Mouse (Mus musculus) MEL (cell line): ENCODE data around the gene Kcnq4.

Experiments
- CTCF ChIP-seq, 3 experiments: IDR thresholded peaks in 2 of 3; conservative IDR thresholded peaks in 1 of 3; 2 replicates each; pipeline ENCODE4 v1.5.1; 2011 to 2012; ENCODE audit warnings: low read length in 3 of 3, low read depth in 2 of 3, mild to moderate bottlenecking in 2 of 3, improper control_type of control experiment in 1 of 3, inconsistent platforms in 1 of 3, mixed read lengths in 1 of 3, moderate library complexity in 1 of 3; ENCODE audit not compliant: control insufficient read depth in 1 of 3, insufficient read depth in 1 of 3, poor library complexity in 1 of 3, severe bottlenecking in 1 of 3
- MAX ChIP-seq: IDR thresholded peaks from 2 replicates; pipeline ENCODE4 v1.6.1; 2011; ENCODE audit warnings: low read length, improper control_type of control experiment
- MAZ ChIP-seq: IDR thresholded peaks from 2 replicates; pipeline ENCODE4 v1.6.1; 2012; ENCODE audit warnings: low read depth, mild to moderate bottlenecking, inconsistent platforms, low read length, improper control_type of control experiment
- MEF2A ChIP-seq: IDR thresholded peaks from 2 replicates; pipeline ENCODE4 v1.6.1; 2014; ENCODE audit warnings: low read depth, mild to moderate bottlenecking, inconsistent platforms, low read length, improper control_type of control experiment; ENCODE audit not compliant: poor library complexity, insufficient replicate concordance, severe bottlenecking; ENCODE audit errors: extremely low read depth
- NRF1 ChIP-seq: IDR thresholded peaks from 2 replicates; pipeline ENCODE4 v1.6.1; 2014; ENCODE audit warnings: low read depth, mild to moderate bottlenecking, inconsistent platforms, low read length, improper control_type of control experiment, moderate library complexity; ENCODE audit not compliant: poor library complexity, insufficient read depth, severe bottlenecking
- POLR2A ChIP-seq, 2 experiments: IDR thresholded peaks; 2 replicates each; pipeline ENCODE4 v1.6.1; 2011 to 2012; ENCODE audit warnings: low read length in 2 of 2, mild to moderate bottlenecking in 2 of 2, control low read depth in 1 of 2, improper control_type of control experiment in 1 of 2, low read depth in 1 of 2, moderate library complexity in 1 of 2; ENCODE audit not compliant: control insufficient read depth in 1 of 2, insufficient read depth in 1 of 2, poor library complexity in 1 of 2
- POLR2AphosphoS5 ChIP-seq: IDR thresholded peaks from 2 replicates; pipeline ENCODE4 v1.6.1; 2012; ENCODE audit warnings: low read depth, borderline replicate concordance, mild to moderate bottlenecking, inconsistent platforms, low read length, moderate library complexity, mixed read lengths
- SIN3A ChIP-seq: IDR thresholded peaks from 2 replicates; pipeline ENCODE4 v1.6.1; 2012; ENCODE audit warnings: low read length, improper control_type of control experiment, inconsistent platforms
- TAL1 ChIP-seq: IDR thresholded peaks from 2 replicates; pipeline ENCODE4 v1.6.1; 2012; ENCODE audit warnings: mild to moderate bottlenecking, inconsistent platforms, low read length, moderate library complexity, mixed read lengths
- TCF12 ChIP-seq: IDR thresholded peaks from 2 replicates; pipeline ENCODE4 v1.6.1; 2014; ENCODE audit warnings: low read depth, mild to moderate bottlenecking, inconsistent platforms, low read length, improper control_type of control experiment, moderate library complexity
- ZC3H11A ChIP-seq: IDR thresholded peaks from 2 replicates; pipeline ENCODE4 v1.6.1; 2012; ENCODE audit warnings: low read depth, mild to moderate bottlenecking, inconsistent platforms, low read length, improper control_type of control experiment
- ZKSCAN1 ChIP-seq: IDR thresholded peaks from 2 replicates; pipeline ENCODE4 v1.6.1; 2012; ENCODE audit warnings: low read depth, mild to moderate bottlenecking, inconsistent platforms, low read length, improper control_type of control experiment, moderate library complexity
- ZMIZ1 ChIP-seq: IDR thresholded peaks from 2 replicates; pipeline ENCODE4 v1.6.1; 2012; ENCODE audit warnings: low read depth, mild to moderate bottlenecking, inconsistent platforms, low read length, improper control_type of control experiment, moderate library complexity

DNA sequence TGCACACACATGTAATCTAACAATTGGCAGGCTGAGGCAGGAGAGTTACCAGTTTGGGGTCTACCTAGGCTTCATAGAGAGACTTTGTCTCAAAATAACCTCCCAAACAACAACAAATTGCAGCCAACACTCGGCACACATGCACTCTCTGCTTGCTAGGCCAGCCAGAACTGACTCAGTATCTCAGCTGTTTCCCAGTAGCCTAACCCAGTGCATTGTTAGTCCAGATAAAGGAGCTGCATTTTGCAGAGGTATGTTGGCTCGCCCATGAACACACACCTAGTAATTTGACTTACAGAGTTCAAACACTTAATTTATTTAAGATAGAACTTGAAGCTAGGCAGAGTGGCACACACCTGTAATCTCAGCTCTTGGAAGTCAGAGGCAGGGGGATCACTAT, 72.8 kb downstream of the Kcnq4 start:
- TF ChIP-seq CTCF (IDR thresholded peaks at IDR 0.05 in 2 of 3, conservative IDR thresholded peaks at IDR 0.05 in 1 of 3; ENCODE audit: control insufficient read depth in 1 of 3, insufficient read depth in 1 of 3, low read depth in 2 of 3, low read length in 3 of 3, poor library complexity in 1 of 3, severe bottlenecking in 1 of 3) (no peak), NRF1 (no peak), MAX (no peak), ZMIZ1 (no peak), POLR2A (IDR thresholded peaks at IDR 0.05; ENCODE audit: control insufficient read depth in 1 of 2, insufficient read depth in 1 of 2, low read depth in 1 of 2, low read length in 2 of 2, poor library complexity in 1 of 2) (no peak), POLR2AphosphoS5 (no peak), MEF2A (no peak), TAL1 (peak; percentile 28; the same call in 1 of the 2 replicates), ZC3H11A (no peak), ZKSCAN1 (no peak), MAZ (no peak), SIN3A (no peak), TCF12 (peak; percentile 47; the same call in 1 of the 2 replicates)
